Mouse (Mus musculus): ENCODE measurements at regions not wholly inside any gene's neighbourhood (a gene's known extent, or its start where the extent isn't known, plus 50 kb on each side); places are given as distances from the start of the nearest gene placed in this dataset.
A peak's percentile ranks its signal among the peaks of the same experiment; 100 is the strongest.

GRCm38 (mm10) chr12:68365404-68366059 lies 793.5 kb downstream of the Rps29 start:
- Histone ChIP-seq H3K9ac (replicated peaks) (no peak overlapping the region), H3K4me2 (peak overlapping the region; percentile 37), H3K27me3 (replicated peaks) (no peaks in the 10 kb centered on the region), H3K9me3 (replicated peaks) (no peaks in the 10 kb centered on the region), H3K36me3 (no peaks in the 10 kb centered on the region), H3K4me3 (replicated peaks) (no peak overlapping the region), H3K27ac (replicated peaks) (no peak overlapping the region), H3K4me1 (peaks cover 5% of the 10 kb centered on the region; the same call in 1 of the 2 replicates)
- ATAC-seq (ENCODE audit: low FRiP score) = peak; percentile 31; the same call in 1 of the 2 replicates
- WGBS = 18% methylated on average over 13 of the region's 13 CpGs

- H3K36me3 ChIP-seq = no peaks in the 10 kb centered on the region
- H3K27me3 ChIP-seq (replicated peaks) = no peaks in the 10 kb centered on the region
- ATAC-seq (ENCODE audit: low FRiP score) = no peak
- H3K27ac ChIP-seq (replicated peaks) = no peak overlapping the region
- no peak overlapping the region for H3K4me3 ChIP-seq (replicated peaks)
- peaks cover 5% of the 10 kb centered on the region; the same call in 1 of the 2 replicates for H3K4me1 ChIP-seq
- 96% methylated on average over 2 of the region's 2 CpGs for WGBS
- no peak overlapping the region for H3K9ac ChIP-seq (replicated peaks)
- no peak overlapping the region for H3K4me2 ChIP-seq
- no peaks in the 10 kb centered on the region for H3K9me3 ChIP-seq (replicated peaks)
Observed at GRCm38 (mm10) chr12:68363196-68363595, 795.8 kb downstream of the Rps29 start.

GRCm38 (mm10) chr12:68346517-68347099 lies 812.4 kb downstream of the Rps29 start:
- H3K9me3 ChIP-seq (replicated peaks) = no peaks in the 10 kb centered on the region
- H3K4me3 ChIP-seq (replicated peaks) = no peak overlapping the region
- H3K27ac ChIP-seq (replicated peaks) = no peak overlapping the region
- WGBS = 30% methylated on average over 2 of the region's 2 CpGs
- H3K9ac ChIP-seq (replicated peaks) = no peak overlapping the region
- H3K27me3 ChIP-seq (replicated peaks) = no peaks in the 10 kb centered on the region
- H3K4me1 ChIP-seq = no peaks in the 10 kb centered on the region
- H3K36me3 ChIP-seq = no peaks in the 10 kb centered on the region
- ATAC-seq (ENCODE audit: low FRiP score) = peak; percentile 38
- no peak overlapping the region for H3K4me2 ChIP-seq

- H3K4me2 ChIP-seq = no peak overlapping the region
- WGBS = 55% methylated on average over 3 of the region's 3 CpGs
- no peak for ATAC-seq (ENCODE audit: low FRiP score)
- H3K9ac ChIP-seq (replicated peaks) = no peak overlapping the region
- H3K4me1 ChIP-seq = no peaks in the 10 kb centered on the region
- H3K27ac ChIP-seq (replicated peaks) = no peak overlapping the region
- H3K27me3 ChIP-seq (replicated peaks) = no peaks in the 10 kb centered on the region
- no peaks in the 10 kb centered on the region for H3K36me3 ChIP-seq
- H3K9me3 ChIP-seq (replicated peaks) = no peaks in the 10 kb centered on the region
- no peak overlapping the region for H3K4me3 ChIP-seq (replicated peaks)
Observed at GRCm38 (mm10) chr12:68333796-68334195, 825.2 kb downstream of the Rps29 start.

- Histone ChIP-seq H3K9me3 (replicated peaks) (no peaks in the 10 kb centered on the region), H3K27me3 (replicated peaks) (no peaks in the 10 kb centered on the region), H3K4me3 (replicated peaks) (no peak overlapping the region), H3K36me3 (no peaks in the 10 kb centered on the region), H3K4me1 (no peaks in the 10 kb centered on the region), H3K9ac (replicated peaks) (no peak overlapping the region), H3K27ac (replicated peaks) (no peak overlapping the region), H3K4me2 (no peak overlapping the region)
- 61% methylated on average over 4 of the region's 4 CpGs for WGBS
- no peak for ATAC-seq (ENCODE audit: low FRiP score)
Observed at GRCm38 (mm10) chr12:68333366-68333765, 825.6 kb downstream of the Rps29 start.

GRCm38 (mm10) chr12:68332480-68332879 lies 826.5 kb downstream of the Rps29 start:
- Histone ChIP-seq H3K36me3 (no peaks in the 10 kb centered on the region), H3K27me3 (replicated peaks) (no peaks in the 10 kb centered on the region), H3K4me1 (no peaks in the 10 kb centered on the region), H3K4me3 (replicated peaks) (no peak overlapping the region), H3K9me3 (replicated peaks) (no peaks in the 10 kb centered on the region), H3K27ac (replicated peaks) (no peak overlapping the region), H3K9ac (replicated peaks) (no peak overlapping the region), H3K4me2 (no peak overlapping the region)
- ATAC-seq (ENCODE audit: low FRiP score) = no peak
- 68% methylated on average over 1 of the region's 1 CpGs for WGBS

All from neural tube, embryonic 15.5 days (tissue).